Mouse (Mus musculus) neutrophil, adult 5-6 weeks (primary cell): ENCODE measurements at regions not wholly inside any gene's neighbourhood (a gene's known extent, or its start where the extent isn't known, plus 50 kb on each side); places are given as distances from the start of the nearest gene placed in this dataset.

ENCODE experiments used
- ATAC-seq: fragments of 151-379, 151-347 bp; 2 replicates; pipeline ENCODE4 v1.8.0; 2017; ENCODE audit warnings: mild to moderate bottlenecking, moderate TSS enrichment; ENCODE audit not compliant: insufficient number of reproducible peaks, poor library complexity, low FRiP score, severe bottlenecking; ENCODE audit errors: extremely low read depth

GRCm38 (mm10) chr5:103326412-103326811, 98.6 kb upstream of the Ptpn13 start:
- no peak for ATAC-seq

GRCm38 (mm10) chr5:103320341-103320740, 104.7 kb upstream of the Ptpn13 start:
- no peak for ATAC-seq

DNA sequence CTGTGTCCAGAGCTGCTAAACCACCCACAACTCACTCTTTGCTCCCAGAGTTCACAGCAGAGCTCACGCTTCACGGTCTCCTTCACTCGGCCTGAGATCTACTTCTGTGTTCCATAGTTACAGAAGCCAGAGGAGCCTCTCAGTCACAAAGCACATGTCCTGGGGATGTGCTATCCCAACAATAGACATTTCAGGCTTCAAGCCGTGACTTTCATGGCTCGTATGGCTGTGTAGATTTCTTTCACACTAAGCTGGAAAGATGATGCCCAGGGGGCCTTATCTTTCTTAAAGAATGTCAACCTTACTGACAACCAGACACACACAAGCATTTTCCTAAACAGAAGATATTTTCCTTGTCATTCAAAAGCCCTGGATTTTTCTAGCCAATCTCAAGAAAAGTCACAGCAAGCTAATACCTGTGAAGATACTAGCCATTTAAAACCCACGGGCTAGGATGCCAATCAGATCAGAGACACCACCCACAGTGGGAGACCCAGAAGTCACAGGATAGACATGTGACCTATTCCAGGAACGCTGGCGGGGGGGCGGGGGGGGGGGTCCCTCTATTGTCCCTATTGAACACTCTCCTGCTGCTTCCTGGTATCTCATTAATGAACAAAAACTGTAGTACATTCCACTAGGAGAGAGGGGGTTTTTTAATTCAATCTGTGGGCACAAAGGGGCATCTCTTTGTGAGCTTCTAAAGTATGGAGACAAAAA, 98.8 kb upstream of the Mapk10 start:
- no peak for ATAC-seq

DNA sequence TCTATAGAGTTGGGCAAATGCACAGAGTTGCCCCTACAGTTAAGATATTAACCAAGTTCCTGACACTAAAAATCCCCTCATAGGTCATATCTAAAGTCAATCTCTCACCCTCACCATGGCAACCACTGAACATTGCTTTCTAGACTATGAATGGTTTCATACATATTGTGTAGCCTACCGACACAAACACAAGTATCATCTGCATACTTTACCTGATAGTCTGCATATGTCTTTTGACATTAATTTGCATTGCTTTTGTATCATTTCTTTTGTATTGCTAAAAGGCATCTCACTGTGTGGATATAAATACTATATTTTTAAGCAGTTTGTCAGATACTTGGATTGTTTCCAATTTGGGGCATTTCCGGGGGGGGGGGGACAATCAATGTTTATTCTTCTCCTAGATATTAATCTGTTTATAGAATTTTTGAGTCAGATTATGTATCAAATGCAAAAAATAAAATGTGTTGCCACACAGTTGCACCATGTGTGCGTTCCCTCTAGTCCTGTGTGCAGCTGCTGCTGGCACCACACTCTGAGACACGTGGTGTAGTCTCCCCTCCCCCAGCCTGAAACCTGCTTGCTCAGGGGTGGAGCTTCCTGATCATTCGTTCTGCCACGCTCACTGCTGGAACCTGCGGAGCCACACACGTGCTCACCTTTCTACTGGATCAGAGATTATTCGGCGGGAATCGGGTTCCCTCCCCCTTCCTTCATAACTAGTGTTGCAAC, 94.7 kb upstream of the Mapk10 start:
- no peak for ATAC-seq

GRCm38 (mm10) chr5:103304975-103305374, 93.8 kb upstream of the Mapk10 start:
- no peak for ATAC-seq

GRCm38 (mm10) chr5:103302744-103303143, 91.6 kb upstream of the Mapk10 start:
- ATAC-seq = no peak

DNA sequence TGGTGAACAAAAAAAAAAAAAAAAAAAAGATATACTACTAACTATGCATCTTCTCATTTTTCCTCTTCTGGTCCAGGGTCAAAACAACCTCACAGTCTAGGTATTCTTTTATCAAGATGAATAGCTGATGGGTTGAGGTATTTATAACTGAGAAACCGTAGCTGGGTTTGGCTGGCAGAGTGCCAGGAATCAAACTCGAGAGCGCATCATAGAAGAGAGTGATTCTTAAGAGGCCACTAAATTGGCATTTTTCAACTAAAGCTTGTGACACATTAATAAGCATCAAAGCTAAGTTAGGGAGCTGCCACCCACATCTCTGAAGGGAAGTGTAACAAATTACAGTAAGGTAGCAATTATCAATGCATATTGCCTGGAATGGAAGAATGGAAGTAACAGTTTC, 90.2 kb upstream of the Mapk10 start:
- ATAC-seq = no peak

GRCm38 (mm10) chr5:103293953-103294352, 82.8 kb upstream of the Mapk10 start:
- no peak for ATAC-seq

DNA sequence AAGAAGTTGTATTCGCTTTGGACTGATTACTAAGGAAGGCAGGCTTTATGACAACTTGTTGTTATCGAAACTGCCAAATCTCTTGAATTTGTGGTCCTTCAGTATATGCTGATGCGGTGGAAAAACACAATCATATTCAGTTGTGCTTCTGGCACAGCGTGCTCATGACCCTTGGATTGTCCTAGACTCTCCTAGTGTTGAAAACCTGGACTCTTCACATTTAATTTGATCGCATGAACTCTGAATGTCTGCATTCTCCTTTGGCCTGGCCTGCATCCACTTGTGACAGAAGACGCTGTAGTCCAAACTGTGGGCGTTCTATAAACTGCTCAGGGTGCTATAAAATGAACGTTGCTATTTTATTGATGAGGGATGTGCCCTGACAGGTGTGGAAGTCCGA, 80.6 kb upstream of the Mapk10 start:
- no peak for ATAC-seq

GRCm38 (mm10) chr5:103291219-103291618, 80.1 kb upstream of the Mapk10 start:
- no peak for ATAC-seq

GRCm38 (mm10) chr5:103269206-103269605, 58.1 kb upstream of the Mapk10 start:
- no peak for ATAC-seq

- no peak for ATAC-seq
These were observed 53.8 kb upstream of the Mapk10 start for GRCm38 (mm10) chr5:103264903-103265302.

- ATAC-seq = no peak
These were observed 50.3 kb upstream of the Mapk10 start for GRCm38 (mm10) chr5:103261406-103261805.
